Mouse (Mus musculus) forebrain, embryonic 16.5 days (tissue): ENCODE results near the gene Nae1. TPM values are rescaled to one million over a fixed set of nuclear protein-coding genes. Genes with fewer than 3 reads are reported as not detected.

Experiments
- ATAC-seq: fragments of 200-750 bp; cut with Nextera tagmentation; 2 replicates; pipeline ENCODE4 v1.8.0; 2017; ENCODE audit warnings: mild to moderate bottlenecking, moderate library complexity
- H3K27ac ChIP-seq: fragments of 300-500 bp; sonication (generic); 2 replicates; pipeline ENCODE4 v1.5.1; 2014; ENCODE audit warnings: low read length, control low read depth
- H3K27me3 ChIP-seq: fragments of 300-500 bp; sonication (generic); replicated peaks from 2 replicates; pipeline ENCODE4 v1.6.1; 2014; ENCODE audit warnings: low read length; ENCODE audit not compliant: control insufficient read depth, insufficient read depth
- H3K36me3 ChIP-seq: fragments of 300-500 bp; sonication (generic); 2 replicates; pipeline ENCODE4 v1.6.1; 2014; ENCODE audit not compliant: control insufficient read depth, insufficient read depth
- H3K4me1 ChIP-seq: fragments of 300-500 bp; sonication (generic); replicated peaks from 2 replicates; pipeline ENCODE4 v1.6.1; 2014; ENCODE audit warnings: low read length; ENCODE audit not compliant: control insufficient read depth, insufficient read depth
- H3K4me2 ChIP-seq: fragments of 300-500 bp; sonication (generic); 2 replicates; pipeline ENCODE4 v1.6.1; 2014; ENCODE audit warnings: mild to moderate bottlenecking, low read length, control low read depth
- H3K4me3 ChIP-seq: fragments of 300-500 bp; sonication (generic); replicated peaks from 2 replicates; pipeline ENCODE4 v1.5.1; 2014; ENCODE audit warnings: mild to moderate bottlenecking, low read length, control low read depth
- H3K9ac ChIP-seq: fragments of 300-500 bp; sonication (generic); replicated peaks from 2 replicates; pipeline ENCODE4 v1.6.1; 2014; ENCODE audit warnings: low read depth, low read length, control low read depth
- H3K9me3 ChIP-seq: fragments of 300-500 bp; sonication (generic); 2 replicates; pipeline ENCODE4 v1.6.1; 2016; ENCODE audit warnings: low read length; ENCODE audit not compliant: control insufficient read depth
- WGBS: fragments of 180-500 bp; shearing (Covaris S2); extraction: QIAGEN DNeasy Blood & Tissue Kit; methylation state at CpG from one replicate; pipeline ENCODE4 v1.1.7; 2014; 5-methylcytosine and 5-hydroxymethylcytosine counted together
- polyA plus RNA-seq: library from polyadenylated mRNA; unstranded; fragments of >200 nt; fragmentation: Nextera tagmentation; extraction: Ambion mirVana; gene quantifications from 2 replicates; pipeline ENCODE4 v1.2.1, GENCODE M21; 2015

Nae1 gene
- polyA plus RNA-seq, 1 experiment from 2014 or later: 122 TPM

- no peak overlapping the region for H3K4me2 ChIP-seq
- H3K9me3 ChIP-seq: no peaks in the 10 kb centered on the region
- ATAC-seq: no peak
- H3K9ac ChIP-seq: no peak overlapping the region
- no peak overlapping the region for H3K4me3 ChIP-seq
- H3K36me3 ChIP-seq: no peaks in the 10 kb centered on the region
- WGBS: 91% methylated on average over 4 of the region's 4 CpGs
- no peaks in the 10 kb centered on the region for H3K27me3 ChIP-seq
- no peak overlapping the region for H3K27ac ChIP-seq
- no peaks in the 10 kb centered on the region for H3K4me1 ChIP-seq
These were observed 20.8 kb upstream of the Nae1 start for GRCm38 (mm10) chr8:104555191-104555590.

DNA sequence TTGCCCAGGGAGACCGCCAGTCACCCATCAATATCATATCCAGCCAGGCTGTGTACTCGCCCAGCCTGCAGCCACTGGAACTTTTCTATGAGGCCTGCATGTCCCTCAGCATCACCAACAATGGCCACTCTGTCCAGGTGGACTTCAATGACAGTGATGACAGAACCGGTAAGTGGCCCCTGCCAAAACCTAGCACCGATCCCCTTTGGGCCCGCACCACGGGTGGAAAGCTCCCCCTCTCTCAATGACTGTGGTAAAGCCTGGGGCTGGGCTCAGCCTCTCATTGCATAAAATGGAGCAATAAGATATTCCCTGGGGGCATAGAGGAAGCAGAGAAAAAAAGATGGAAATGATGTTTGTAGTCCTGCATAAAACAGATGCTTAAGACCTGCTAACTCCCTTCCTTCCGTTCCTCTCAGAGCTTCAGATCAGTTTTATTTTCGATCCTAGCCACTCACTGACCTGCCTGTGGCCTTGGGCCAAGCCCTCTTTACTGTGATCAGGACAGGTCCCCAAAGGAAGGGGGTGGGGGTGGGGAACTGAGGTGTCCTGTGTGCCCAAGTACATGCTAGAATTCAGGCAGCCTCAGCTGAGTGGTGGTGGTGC is 9.1 kb upstream of the Nae1 start:
- no peak overlapping the region for H3K4me3 ChIP-seq
- WGBS: 82% methylated on average over 8 of the region's 8 CpGs

GRCm38 (mm10) chr8:104542160-104542559 is 7.7 kb upstream of the Nae1 start:
- Histone ChIP-seq H3K27me3 (peaks cover 39% of the 10 kb centered on the region), H3K27ac (no peak overlapping the region), H3K36me3 (no peaks in the 10 kb centered on the region), H3K9me3 (no peaks in the 10 kb centered on the region), H3K9ac (0 out of 2 replicates have a peak overlapping the region, but pooled peaks have one; percentile 5), H3K4me1 (peaks cover 16% of the 10 kb centered on the region), H3K4me2 (no peak overlapping the region), H3K4me3 (no peak overlapping the region)
- no peak for ATAC-seq
- whole genome bisulfite sequencing: 7% methylated on average over 11 of the region's 11 CpGs

More for the DNA sequence above, 9.1 kb upstream of the Nae1 start:
- H3K4me1 ChIP-seq: peaks cover 16% of the 10 kb centered on the region
- no peak overlapping the region for H3K9ac ChIP-seq
- no peaks in the 10 kb centered on the region for H3K9me3 ChIP-seq
- H3K4me2 ChIP-seq: no peak overlapping the region
- H3K36me3 ChIP-seq: no peaks in the 10 kb centered on the region
- H3K27ac ChIP-seq: no peak overlapping the region
- ATAC-seq: no peak
- H3K27me3 ChIP-seq: peaks cover 39% of the 10 kb centered on the region

DNA sequence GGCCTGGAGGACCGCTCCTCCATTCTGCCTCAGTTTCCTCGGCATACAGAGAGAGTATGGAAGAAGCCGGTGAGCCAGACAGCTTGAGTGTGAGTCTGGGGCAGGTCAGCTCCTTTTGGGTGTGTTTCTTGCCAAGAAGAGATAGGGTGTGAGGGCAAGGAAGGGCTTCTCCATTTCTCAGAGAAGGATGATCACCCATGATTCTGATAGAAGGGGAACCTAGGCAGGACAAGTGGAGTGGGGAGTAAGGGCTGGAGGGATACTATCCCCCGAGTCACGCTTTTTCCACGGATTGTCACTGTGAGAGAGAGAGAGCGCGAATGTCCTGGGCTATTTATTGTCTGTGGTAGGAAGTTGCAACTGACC is 7.1 kb upstream of the Nae1 start:
- Histone ChIP-seq H3K4me1 (peaks cover 16% of the 10 kb centered on the region), H3K4me3 (peak overlapping the region; percentile 53), H3K9ac (peak overlapping the region; percentile 51), H3K27me3 (peaks cover 39% of the 10 kb centered on the region), H3K9me3 (no peaks in the 10 kb centered on the region), H3K27ac (no peak overlapping the region), H3K4me2 (peak overlapping the region; percentile 94), H3K36me3 (no peaks in the 10 kb centered on the region)
- ATAC-seq: no peak
- WGBS: 5% methylated on average over 8 of the region's 8 CpGs

DNA sequence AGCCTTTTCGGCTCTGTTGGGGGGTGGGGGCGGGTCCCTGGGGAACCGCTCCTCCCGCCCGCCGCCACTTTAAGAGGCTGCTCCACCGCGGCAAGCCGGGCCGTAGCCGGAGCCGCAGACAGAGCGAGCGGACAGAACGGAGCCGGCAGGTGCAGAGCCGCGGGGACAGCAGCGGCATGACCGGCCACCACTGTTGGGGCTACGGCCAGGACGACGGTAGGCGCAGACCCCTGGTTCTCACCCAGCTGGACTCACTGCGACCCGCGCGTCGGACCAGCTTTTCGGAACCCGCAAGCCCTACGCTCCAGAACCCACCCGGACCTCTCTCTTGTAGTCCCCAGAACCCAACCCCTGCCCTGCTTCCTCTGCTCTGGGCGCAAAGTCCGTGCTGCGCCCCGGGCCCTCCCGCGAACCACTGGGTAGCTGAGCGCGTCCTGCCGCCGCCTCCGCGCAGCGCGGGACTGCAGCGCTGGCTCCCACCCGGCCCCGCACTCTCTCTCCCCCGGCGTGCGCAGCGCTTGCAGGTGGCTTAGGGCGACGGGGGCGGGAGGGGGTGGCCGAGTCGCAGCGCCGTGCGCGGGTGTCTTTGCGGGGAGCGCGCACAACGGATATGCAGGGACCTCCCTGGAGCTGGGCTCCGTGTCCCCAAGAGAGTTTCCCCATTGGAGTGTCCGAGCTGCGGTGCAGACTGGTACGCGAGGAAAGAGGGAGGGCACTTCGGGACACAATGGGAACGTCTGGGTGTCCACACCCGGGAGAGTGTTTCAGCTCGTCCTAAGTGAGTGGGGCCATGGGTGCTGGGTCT is 6.5 kb upstream of the Nae1 start:
- H3K36me3 ChIP-seq: no peaks in the 10 kb centered on the region
- peak overlapping the region; percentile 94 for H3K4me2 ChIP-seq
- under 1% methylated on average over 71 of the region's 76 CpGs for whole genome bisulfite sequencing
- H3K4me1 ChIP-seq: peaks cover 16% of the 10 kb centered on the region
- no peaks in the 10 kb centered on the region for H3K9me3 ChIP-seq
- peak overlapping the region; percentile 53 for H3K4me3 ChIP-seq
- peak overlapping the region; percentile 51 for H3K9ac ChIP-seq
- peak; percentile 72 for ATAC-seq
- H3K27ac ChIP-seq: no peak overlapping the region
- H3K27me3 ChIP-seq: peaks cover 39% of the 10 kb centered on the region

- Histone ChIP-seq H3K4me2 (peak overlapping the region; percentile 94), H3K9ac (no peak overlapping the region; the same call in 1 of the 2 replicates), H3K27ac (no peak overlapping the region), H3K4me3 (peak overlapping the region; percentile 53), H3K4me1 (peaks cover 18% of the 10 kb centered on the region), H3K36me3 (no peaks in the 10 kb centered on the region), H3K9me3 (no peaks in the 10 kb centered on the region), H3K27me3 (peaks cover 39% of the 10 kb centered on the region)
- no peak for ATAC-seq
- 37% methylated on average over 7 of the region's 7 CpGs for WGBS
These were observed 5.8 kb upstream of the Nae1 start for GRCm38 (mm10) chr8:104540238-104540637.

GRCm38 (mm10) chr8:104539566-104539965 is 5.1 kb upstream of the Nae1 start:
- H3K27me3 ChIP-seq: peaks cover 39% of the 10 kb centered on the region

DNA sequence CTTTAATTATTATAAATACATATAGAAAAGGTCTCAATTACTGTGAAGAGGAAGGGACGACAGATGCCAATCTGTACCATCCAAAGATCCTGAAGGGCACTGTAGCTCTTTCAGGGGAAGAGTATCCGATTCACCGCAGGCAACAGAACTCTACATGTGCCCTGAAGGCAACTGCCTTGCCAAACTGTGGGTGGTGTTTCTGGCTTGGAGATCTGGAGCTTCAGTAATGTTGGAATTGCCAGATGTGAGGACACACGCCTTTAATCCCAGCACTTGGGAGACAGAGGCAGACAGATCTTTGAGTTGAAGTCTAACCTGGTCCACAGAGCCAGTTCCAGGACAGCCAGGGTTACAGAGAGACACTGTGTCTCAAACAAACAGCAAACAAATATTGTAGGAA is 4.5 kb upstream of the Nae1 start:
- 91% methylated on average over 4 of the region's 4 CpGs for WGBS

More at GRCm38 (mm10) chr8:104539566-104539965, 5.1 kb upstream of the Nae1 start:
- no peak for ATAC-seq
- Histone ChIP-seq H3K4me3 (no peak overlapping the region), H3K4me2 (no peak overlapping the region), H3K4me1 (peaks cover 24% of the 10 kb centered on the region), H3K27ac (no peak overlapping the region), H3K9ac (no peak overlapping the region), H3K9me3 (no peaks in the 10 kb centered on the region), H3K36me3 (no peaks in the 10 kb centered on the region)
- 75% methylated on average over 2 of the region's 2 CpGs for WGBS

DNA sequence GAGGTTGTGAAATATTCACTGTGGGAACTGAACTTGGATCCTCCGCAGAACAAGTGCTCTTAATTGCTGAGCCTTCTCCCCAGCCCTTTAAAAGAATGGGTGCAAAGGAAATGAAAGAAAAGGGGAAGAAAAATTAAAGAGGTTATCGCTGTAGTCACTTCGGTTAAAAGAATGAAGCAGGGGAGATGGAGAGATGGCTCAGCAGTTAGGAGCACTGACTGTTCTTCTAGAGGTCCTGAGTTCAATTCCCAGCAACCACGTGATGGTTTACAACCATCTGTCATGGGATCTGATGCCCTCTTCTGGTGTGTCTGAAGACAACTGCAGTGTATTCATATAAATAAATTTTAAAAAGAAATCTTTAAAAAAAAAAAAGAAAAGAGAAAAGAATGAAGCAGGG is 1.6 kb upstream of the Nae1 start:
- Histone ChIP-seq H3K27me3 (peaks cover 24% of the 10 kb centered on the region), H3K36me3 (no peaks in the 10 kb centered on the region), H3K4me2 (no peak overlapping the region), H3K9ac (no peak overlapping the region), H3K27ac (no peak overlapping the region), H3K4me1 (peaks cover 30% of the 10 kb centered on the region), H3K9me3 (no peaks in the 10 kb centered on the region), H3K4me3 (no peak overlapping the region)
- WGBS: 84% methylated on average over 4 of the region's 4 CpGs
- no peak for ATAC-seq

More for the DNA sequence above, 4.5 kb upstream of the Nae1 start:
- no peak overlapping the region for H3K27ac ChIP-seq
- H3K27me3 ChIP-seq: peaks cover 39% of the 10 kb centered on the region
- no peaks in the 10 kb centered on the region for H3K9me3 ChIP-seq
- H3K4me2 ChIP-seq: no peak overlapping the region
- H3K4me3 ChIP-seq: no peak overlapping the region
- H3K36me3 ChIP-seq: no peaks in the 10 kb centered on the region
- no peak overlapping the region for H3K9ac ChIP-seq
- H3K4me1 ChIP-seq: peaks cover 24% of the 10 kb centered on the region
- no peak for ATAC-seq
